Mouse (Mus musculus) kidney, adult 2 months (tissue): ENCODE data around the gene Doc2g.

Source experiments
- CTCF ChIP-seq: fragments of 200-500 bp; conservative IDR thresholded peaks from 2 replicates; pipeline ENCODE4 v1.5.1; 2011; ENCODE audit warnings: low read depth, mild to moderate bottlenecking, control low read depth, low read length, moderate library complexity, mixed read lengths; ENCODE audit not compliant: insufficient read depth, insufficient read length
- POLR2A ChIP-seq: fragments of 200-500 bp; IDR thresholded peaks from one replicate; pipeline ENCODE4 v1.6.1; 2011; ENCODE audit warnings: low read depth, low read length, control low read depth

DNA sequence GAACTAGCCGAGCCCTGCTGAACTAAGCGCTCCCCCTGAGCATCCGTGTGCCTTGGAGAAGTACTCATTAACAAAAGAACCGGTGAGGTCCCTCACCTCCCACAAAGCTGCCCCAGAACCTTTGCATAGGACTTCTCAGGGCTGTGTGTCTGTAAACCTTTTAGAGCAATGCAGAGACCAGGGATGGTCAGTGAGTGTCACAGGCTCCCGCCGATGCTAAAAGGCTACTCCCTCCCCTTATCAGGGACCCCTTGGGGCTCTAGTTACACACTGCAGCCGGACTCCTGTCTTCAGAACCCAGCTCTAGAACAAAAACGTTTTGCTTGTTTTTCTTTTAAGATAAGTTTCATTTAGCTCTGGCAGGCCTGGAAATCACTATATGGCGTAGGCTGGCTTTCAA lies 10.0 kb downstream of the Doc2g start:
- TF ChIP-seq POLR2A: no peak
- no peak for TF ChIP-seq CTCF
